Mouse (Mus musculus) megakaryocyte, adult 5-6 weeks (primary cell): Measurements from ENCODE around the gene Slc17a5. TPM values are rescaled to one million over a fixed set of nuclear protein-coding genes. Genes with fewer than 3 reads are reported as not detected.

Experiments used
- ATAC-seq: 2 replicates; pipeline ENCODE4 v1.8.0; 2016; ENCODE audit warnings: mild to moderate bottlenecking, inconsistent platforms; ENCODE audit not compliant: poor library complexity, severe bottlenecking
- total RNA-seq, 2 experiments: library from RNA; stranded (forward) in 1 of 2; stranded (reverse) in 1 of 2; fragments of 153-499, 151-499 nt in 1 of 2; fragments of 221-1000, 200-1000 nt in 1 of 2; gene quantifications; 2 replicates each; pipeline versions ENCODE4 v1.2.3 to v1.2.4; 2015 to 2017

Gene Slc17a5
- total RNA-seq, 2 experiments from 2014 or later = 5.6 to 10.2 TPM

DNA sequence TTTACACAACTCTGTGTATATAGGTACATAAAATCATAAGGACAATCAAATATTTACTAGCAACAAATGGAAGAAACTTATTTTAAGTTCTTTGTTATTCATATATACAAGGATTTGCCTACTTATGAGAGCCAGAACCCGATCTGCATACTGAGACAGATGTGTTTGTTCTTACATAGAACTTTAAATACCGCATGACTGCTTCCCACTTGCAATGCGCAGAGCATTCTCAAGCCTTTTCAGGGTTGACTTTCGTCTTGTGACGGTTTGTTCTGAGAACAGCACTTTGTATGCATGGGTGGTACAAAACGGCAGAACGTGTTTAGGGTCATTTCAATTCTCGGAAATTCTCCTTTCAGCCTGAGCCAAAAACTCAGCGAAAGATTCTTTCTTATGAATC, 17.9 kb downstream of the Slc17a5 start:
- no peak for ATAC-seq

DNA sequence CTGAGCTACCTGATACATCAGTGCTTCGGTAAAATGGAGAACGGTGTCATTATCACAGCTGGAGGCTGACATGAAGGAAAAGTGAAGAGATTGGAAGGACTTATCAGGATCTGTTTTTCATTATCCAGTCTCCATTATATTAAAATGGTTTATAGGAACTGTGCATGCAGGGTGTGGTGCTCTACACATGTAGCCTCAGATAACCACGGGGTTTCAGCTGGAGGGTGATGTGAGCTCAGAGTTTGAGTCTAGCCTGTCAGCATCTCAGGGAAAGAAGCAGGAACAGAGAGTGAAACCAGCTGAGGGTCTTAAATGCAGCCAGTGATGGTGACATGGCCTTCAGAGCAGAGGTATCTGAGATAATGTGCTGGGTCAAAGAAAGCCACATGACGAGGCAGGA, 28.4 kb downstream of the Slc17a5 start:
- ATAC-seq = no peak

DNA sequence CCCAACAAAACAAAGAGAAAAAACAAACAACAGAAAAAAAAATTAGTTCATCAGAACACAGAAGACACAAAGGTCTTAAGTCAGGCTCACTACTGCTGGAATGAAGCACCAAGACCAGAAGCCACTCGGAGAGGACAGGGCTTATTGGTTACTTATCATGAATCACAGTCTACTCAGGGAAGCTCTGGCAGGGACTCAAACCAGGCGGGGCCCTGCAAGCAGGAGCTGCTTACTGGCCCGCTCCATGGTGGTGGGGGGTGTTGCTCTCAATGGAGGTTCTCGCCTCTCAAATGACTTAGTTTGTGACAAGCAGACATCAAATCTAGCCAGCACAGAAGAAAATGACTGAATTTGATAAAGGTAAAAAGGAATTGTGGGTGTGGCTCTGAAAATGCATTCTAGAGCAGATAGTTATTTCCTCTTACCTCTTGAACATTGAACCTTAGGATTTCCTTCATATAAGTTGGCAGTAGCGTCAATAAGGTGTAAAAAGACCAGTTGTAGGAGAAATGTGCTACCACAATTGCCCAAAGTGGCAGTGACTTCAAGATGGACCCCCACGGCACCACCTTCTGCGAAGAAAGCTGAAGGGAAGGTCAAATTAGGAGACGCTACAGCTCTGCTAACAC, 29.1 kb downstream of the Slc17a5 start:
- ATAC-seq = no peak

DNA sequence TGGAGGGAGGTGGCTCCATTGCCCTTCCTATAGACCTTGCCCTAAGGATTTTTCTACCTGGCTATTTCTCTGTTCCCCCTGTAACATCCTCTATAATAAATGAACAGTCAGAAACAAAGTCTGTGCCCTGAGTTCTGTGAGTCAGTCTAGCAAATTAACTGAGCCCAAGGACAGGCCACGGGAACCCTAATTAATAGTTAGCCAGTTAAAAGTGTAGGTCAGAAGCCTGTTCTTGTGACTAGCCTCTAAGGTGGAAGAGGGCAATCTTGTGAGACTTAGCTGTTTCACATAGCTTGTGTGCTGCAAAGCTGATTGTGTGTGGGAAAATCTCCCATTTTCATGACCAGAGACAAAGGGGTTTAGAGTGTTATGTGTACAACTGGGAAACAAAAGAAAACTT, 30.8 kb downstream of the Slc17a5 start:
- no peak for ATAC-seq

DNA sequence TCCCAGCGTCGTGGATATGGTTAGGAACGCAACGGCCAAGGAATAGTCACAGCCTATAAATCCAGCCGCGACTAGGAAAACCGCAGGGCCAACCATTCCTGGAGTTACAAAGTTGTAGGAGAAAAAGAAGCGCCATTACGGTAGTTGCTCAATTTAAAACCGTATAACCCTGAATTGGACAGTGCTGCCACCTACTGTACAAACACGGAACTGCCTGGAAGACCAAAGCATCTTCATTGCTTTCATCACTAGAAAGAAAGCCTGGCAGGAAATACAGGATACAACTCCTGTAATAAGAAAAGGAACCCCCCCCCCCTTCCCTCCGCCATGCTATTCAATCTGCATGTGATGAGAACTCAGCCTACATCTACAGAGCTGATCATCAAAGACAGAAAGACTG, 34.9 kb downstream of the Slc17a5 start:
- peak; percentile 96 for ATAC-seq

DNA sequence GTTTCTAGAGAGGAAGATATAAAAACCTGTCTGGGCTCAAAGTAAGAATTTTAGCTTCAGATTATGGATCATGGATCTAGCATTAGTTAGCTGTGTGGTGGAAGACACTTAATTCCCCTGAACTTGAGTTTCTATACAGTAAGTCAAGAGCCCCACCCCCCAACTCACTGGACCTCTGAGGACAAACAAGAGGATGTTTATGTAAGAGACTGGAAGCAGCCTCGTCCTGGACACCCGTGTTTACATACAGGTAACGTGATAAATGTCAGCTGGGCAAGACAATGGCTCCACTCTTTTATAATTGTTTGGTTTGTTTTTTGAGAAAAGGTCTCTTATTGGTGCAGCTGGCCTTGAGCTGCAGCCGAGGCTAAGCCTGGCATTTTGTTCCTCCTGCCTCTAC, 36.1 kb downstream of the Slc17a5 start:
- no peak for ATAC-seq

DNA sequence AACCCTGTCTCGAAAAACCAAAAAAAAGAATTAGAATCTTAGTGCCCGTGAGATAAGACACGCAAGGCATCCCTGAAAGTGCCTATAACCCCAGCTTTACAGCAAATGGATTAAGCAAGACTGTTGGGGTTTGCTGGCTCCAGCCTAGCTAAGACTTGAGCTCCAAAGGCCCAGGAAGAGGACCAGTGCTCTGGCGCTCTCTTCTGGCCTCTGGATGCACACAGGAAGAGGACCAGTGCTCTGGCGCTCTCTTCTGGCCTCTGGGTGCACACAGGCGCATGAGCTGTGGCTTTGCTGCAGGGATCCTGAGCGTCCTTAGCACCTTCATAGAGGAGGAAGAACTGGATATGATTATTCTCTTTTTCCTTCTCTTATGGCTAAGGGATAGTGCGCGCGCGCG, 40.1 kb downstream of the Slc17a5 start:
- peak; percentile 81 for ATAC-seq

DNA sequence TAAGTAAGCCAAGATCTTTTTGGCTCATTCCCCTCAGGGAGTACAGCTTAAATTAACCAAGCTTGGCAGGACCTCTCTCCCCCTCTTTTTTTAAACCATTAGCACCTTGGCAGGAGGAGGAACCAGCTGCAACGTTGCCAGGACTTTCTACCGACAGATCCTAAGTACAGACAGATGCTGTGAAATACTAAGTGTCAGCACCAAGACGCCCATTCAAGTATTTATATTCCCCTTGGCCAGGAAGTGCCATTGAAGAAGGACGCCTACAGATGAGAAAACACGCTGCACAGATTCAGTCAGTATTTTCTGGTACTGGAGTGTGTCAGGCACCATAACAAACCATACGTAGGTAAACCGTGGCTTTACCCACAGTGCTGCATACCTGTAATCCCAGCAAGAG, 40.9 kb downstream of the Slc17a5 start:
- no peak for ATAC-seq

DNA sequence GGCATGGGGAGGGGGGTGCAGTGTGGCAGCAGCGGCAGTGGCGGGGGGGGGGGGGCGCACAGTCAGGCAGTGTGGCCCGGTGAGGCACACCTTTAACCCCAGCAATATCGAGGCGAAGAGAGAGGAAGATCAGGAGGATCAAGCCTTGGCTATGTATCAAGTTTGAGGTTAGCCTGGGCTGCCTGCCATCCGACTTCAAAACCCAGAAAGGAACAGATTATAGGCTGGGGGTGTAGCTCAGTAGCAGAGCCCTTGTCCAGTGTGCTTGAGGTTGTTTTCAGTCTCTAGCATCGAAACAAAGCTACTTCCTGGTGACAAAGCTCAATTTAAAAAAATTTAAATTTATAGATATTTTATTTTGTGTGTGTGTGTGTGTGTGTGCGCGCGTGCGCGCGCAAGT, 46.1 kb downstream of the Slc17a5 start:
- no peak for ATAC-seq

DNA sequence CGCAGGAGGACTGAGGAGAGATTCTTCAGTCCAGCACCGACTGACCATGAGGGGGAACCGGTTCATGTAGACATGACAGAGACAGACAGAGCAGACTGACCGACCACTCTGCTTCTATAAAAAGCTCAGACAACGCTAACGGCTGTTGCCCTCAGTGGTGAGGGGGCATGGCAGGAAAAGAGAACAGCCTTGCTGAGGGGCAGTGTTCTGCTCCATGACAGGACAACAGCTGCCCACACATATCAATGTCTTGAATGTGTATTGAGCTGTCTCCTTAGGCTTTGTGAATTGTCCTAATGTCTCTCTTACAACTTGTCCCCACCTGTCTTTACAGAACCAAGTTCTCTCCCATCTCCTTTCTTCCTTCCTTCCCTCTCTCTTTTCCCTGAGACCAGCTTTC, 49.4 kb downstream of the Slc17a5 start:
- ATAC-seq = no peak

DNA sequence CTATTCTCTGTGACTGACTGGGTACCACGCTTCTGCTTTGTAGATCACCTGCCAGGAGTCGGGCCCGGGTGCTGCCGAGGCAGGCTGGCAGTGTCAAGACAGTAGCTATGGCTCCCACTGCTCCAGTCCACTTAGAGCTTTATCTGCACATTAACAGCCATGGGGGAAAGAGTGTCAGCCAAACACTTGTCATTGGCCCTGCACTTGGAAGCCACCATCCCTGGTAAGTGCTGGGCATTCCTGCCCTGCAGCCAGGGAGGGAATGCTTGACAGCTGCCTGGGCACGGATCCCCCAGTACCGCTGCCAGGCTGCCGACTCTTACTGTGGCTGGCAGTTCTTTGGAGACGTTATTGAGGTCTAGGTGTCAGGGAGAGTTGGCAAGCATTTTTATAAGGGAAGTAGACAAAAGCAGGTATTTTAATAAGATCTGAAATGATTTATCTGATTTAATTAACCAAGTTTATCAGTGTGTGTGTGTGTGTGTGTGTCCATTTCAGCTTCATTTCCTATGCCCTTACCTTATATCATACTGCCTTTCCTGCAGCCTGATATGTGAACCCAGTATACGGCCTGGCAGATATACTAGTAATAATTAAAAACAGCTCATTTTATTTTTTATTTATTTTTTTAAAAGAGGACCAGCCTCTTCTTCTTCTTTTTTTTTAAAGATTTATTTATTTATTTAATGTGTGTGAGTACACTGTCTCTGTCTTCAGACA, 50.5 kb downstream of the Slc17a5 start:
- ATAC-seq = no peak

DNA sequence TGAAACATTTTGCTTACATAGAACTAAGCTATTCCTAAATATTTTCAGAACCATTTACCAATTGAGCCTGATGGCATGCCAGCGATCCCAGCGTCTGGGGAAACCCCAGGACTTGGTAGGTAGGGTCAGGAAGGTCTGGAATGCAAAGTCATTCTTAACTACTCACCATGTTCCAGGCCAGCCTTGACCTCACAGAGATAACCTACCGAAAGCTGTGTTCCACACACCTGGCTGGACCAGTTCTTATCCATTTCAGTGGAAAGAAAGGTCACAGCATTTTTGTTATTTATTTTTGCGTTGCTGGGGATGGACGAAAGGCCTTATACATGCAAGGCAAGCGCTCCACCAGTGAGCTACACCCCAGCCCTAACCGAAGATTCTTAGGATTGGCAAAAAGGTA, 53.2 kb downstream of the Slc17a5 start:
- no peak for ATAC-seq

DNA sequence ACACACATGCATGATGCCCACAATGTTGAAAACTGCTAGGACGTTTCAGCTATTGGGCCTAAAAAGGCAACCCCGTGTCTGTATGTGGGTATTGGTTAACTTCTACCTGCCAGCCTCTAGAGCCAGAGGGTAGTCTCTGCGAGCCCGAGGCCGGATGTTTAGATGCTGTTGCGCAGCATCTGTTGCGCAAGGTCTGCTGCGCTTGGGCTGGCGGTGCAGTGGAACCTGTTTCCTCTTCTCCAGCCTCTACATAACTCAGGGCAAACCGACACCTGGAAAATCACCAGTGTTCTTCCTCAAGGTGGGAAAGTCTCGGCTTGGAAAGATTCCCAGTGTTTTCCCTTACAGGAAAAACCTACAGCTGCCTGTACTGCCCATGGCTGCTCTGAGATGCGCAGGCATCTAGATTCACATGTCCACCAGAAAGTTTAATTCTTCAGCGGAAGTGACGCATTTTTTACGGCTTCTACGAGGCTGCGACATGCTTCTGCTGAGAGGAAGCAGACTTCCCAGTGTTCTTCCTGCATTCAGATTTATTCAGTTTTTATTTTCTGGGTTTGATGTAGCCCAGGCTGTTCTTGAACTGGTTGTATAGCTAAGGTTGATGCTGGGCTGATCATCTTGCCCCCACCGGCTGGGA, 54.4 kb downstream of the Slc17a5 start:
- peak; percentile 95 for ATAC-seq

DNA sequence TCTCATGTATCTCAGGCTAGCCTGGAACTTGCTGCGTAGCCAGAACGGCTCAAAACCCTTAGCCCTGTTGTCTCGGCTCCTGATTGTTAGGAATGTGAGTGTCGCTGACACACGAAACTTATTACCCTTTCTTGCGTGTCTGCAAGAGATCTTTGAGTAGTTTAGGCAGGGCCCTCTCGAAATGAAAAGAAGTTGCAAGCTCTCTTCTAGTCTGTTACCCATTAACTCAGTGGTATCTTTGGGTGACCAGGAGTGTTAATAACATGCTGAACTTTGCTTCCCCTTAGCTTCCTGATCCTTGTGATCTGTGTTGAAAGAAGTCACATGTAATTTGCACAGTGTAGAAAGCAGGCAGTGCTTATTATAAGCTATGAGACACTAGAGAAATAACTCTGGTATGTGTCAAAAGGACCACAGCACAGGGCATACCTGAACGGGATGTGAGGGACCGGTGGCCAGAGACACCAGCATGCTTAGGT, 55.5 kb downstream of the Slc17a5 start:
- ATAC-seq = peak; percentile 26

DNA sequence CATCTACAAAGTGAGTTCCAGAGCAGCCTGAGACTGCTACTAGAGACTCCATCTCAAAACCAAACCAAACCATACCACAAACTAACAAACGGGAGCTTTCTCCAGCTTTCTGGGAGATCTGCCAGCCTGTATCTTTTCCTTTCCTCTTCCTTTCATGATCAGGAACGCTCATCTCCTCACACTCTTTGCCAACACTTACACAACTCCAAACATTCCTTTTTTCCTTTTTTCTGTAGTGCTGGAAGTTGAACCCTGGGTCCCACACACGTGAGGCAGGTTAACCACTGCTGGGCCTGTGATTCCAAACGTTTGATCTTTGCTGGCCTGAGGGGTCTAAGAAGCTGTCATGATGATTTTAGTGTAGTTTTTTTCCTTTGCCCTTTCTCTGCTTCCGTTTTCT, 56.0 kb downstream of the Slc17a5 start:
- no peak for ATAC-seq

DNA sequence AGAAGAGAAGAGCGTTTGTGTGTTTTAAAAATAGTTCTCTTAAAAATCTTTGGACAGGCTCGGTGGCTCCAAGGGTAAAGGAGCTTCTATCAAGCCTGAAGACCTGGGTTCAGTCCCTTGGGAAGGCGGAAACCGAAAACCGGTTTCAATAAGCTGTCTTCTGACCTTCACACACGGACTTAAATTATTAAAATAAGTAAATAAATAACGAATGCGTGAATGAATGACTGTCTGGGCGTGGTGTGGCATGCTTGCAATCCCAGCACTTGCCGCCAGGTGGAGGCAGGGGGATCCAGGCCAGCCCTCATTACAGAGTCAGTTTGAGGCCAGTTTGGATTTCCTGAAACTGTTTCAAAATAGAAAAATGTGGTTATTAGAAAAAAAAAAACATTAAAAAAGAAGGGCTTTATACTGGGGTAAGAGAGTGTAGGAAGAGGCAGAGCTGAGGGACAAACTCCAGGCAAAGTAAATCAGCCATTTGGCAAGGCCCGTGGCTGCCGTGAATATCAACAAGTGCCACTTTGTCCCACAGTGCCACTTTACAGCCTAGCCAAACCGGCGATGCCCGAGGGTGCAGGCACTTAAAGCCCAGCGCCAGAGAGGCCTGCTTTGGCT, 60.0 kb downstream of the Slc17a5 start:
- ATAC-seq = peak; percentile 75

DNA sequence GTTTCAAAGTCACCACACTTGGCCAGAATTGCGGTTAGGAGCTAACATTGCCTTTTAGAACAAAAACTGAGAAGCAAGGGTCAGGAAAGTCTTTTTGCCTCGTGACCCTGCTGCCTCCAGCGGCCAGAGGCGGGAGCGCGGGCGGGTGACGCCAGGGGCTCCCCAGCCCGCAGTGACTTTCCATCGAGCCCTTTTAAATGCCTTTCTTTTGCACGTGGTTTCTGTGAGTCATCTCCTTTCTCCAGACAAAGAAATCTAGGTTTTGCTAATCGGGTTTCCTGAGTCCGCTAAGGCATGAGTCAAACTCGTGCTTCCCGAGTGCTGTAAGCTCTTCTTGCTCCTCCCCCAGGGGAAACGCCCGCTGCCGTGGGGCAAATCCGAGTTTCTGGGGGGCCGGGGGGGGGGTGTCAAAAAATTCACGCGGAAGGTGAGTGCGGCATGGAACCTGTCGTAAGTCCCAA, 60.5 kb downstream of the Slc17a5 start:
- ATAC-seq = peak; percentile 89

DNA sequence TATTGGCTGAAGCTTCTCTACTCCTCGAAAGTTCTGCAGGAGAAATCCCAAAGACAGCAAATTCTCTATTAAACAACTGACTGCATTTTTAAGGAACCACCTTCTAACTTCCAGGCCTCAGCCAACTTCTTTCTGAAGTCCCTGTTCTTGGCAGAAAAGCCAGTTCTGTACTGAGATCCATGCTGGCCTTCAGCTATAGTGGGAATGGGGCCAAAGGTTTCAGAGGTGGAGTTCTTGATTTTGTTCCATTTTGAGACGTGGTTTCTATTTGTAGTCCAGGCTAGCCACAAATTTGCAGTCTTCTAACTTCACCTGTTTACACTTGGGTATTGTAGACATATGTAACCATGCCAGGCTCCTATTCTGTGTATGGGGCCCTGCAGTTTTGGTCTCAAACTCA, 61.6 kb downstream of the Slc17a5 start:
- no peak for ATAC-seq

DNA sequence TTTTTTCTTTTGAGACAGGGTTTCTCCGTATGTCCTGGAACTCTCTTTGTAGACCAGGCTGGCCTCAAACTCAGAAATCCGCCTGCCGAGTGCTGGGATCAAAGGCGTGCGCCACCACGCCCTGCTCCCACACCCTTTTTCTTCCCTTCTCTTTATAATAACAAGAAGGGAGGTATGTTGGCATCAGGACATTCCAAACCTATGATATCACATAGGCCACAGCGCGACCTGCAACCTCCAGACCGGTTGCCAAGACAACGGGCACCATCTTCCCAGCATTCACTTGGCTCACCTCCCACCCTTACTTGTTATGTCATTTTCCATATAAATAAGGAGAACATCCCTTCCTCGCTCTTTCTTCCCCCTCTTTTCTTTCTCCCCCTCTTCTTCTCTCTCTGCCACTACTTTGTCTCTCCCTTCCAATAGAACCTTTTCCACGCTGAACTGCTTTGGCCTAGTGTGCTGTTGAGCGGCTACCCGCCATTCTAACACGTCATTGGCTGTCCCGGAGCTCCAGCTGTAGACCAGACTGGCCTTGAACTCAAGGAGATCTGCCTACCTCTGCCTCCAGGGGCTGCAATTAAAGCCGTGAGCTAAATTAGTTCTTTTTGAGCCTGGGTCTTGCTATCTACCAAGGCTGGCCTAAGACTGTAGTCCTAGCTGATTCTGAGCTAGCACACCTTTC, 62.2 kb downstream of the Slc17a5 start:
- ATAC-seq = no peak

DNA sequence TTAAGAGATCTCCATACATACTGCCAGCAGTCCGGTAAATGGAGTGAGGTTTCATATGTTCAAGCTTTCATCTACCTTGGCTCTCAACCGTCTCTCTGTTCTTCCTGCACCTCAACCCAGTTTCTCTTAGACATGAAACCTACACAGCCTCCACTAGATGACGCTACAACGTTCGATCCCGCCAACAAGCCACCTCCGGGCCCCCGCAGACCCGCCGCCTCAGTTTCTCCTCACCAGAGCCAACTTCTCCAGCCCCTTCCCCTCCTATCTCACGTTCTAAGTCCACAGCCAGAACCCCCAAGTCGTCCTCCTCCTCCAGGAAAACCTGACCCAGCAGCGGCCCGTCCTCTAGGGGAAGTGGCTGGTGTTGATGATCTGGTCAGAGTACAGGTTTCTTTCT, 66.2 kb downstream of the Slc17a5 start:
- peak; percentile 89 for ATAC-seq
